Mouse (Mus musculus): ENCODE data around the gene Cyp2c37.
"Not testable (repeated sequence)": the region's sequence is repeated elsewhere in the genome, so short reads cannot be mapped to it uniquely, and the experiment has no call there.

The Cyp2c37 gene

GRCm38 (mm10) chr19:39992140-39992539, at the start of gene Cyp2c37:
Gene Cyp2c37 (plus strand): TSS chr19:39992424.
- in situ Hi-C loops (cut with MboI, MseI): not testable (repeated sequence)

- in situ Hi-C loops (cut with MboI, MseI): not testable (repeated sequence)
These were observed 31.4 kb upstream of the Cyp2c37 start for GRCm38 (mm10) chr19:39960861-39961260.

DNA sequence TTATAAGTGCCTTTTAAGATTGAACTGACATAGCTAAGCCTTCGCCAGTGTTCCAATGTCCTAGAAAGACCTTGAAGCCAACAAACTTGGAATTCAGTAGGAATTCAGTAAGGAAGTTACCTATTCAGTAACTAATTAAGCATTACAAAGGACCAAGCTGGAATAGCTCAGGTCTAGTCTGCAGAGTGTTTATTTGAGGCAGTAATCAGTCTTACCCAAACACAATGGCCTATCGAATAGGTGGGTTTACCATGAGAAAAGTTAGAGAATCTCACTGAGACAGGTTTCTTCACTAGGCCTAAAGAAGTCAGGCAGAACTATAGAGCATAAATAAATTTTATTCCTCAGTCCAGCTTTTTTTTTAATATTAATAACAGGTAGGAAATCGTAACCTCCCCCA, 21.1 kb upstream of the Cyp2c37 start:
- in situ Hi-C loops (cut with MboI, MseI): not testable (repeated sequence)

DNA sequence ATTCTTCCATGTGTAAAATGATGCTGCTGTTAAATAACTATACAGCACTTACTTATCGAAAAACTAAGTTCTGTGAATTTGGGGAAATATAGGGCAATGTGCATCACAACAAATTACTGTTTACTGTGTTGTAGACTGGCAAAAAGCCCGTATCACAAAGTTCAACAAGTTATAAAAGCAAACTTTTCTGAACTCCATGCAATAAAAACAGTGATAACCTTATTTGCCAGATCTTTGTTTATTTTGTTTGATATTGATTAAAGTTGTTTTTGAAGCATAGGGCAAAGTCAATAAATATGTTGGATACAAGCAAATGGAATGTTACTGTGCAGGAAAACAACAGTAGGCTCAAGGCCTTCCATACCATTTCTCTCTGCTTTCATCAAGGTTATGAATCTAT, 2.8 kb upstream of the Cyp2c37 start:
- in situ Hi-C loops (cut with MboI, MseI): loop anchor here in 1 of 2 experiments (10.0 kb wide), 1 partner anchor 55 kb away; no protein-coding TSS in a partner anchor

Measured in T-helper 17 cell (primary cell).